Mouse (Mus musculus): ENCODE results near the gene Eid1. TPM values are rescaled to one million over a fixed set of nuclear protein-coding genes. Genes with fewer than 3 reads are reported as not detected.

Gene Eid1
- polyA plus RNA-seq, 1 experiment from 2014 or later, result 160 TPM

DNA sequence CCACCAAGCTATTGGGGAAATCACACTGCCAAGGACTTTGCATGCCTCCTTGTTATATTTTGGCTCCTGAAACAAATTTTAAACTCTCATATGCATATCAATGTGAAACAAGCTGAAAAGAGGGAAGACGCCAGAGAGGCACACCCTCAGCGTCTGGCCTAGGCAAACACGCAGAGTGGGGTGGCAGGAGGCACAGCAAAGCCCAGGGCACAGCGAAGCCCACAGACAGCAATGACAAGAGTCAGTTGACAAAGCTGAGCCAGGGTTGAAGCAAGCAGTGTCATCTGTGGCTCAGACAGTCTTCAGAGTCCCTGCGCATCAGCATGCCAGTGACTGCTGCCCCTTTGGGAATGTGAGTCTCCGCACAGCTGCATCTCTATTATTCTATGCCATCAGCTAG lies 28.0 kb upstream of the Eid1 start:
- no peaks in the 10 kb centered on the region for H3K4me1 ChIP-seq (replicated peaks; ENCODE audit: control insufficient read depth, insufficient read depth, low read length)
- WGBS, result 79% methylated on average over 6 of the region's 6 CpGs
- H3K4me2 ChIP-seq (ENCODE audit: low read length), result no peak overlapping the region
- ATAC-seq (replicated peaks; ENCODE audit: low FRiP score, low TSS enrichment, low read depth), result no peak
- H3K9me3 ChIP-seq (ENCODE audit: control insufficient read depth, low read length), result no peaks in the 10 kb centered on the region
- H3K9ac ChIP-seq (ENCODE audit: low read length), result no peak overlapping the region
- H3K36me3 ChIP-seq (ENCODE audit: control insufficient read depth, insufficient read depth, low read length), result no peaks in the 10 kb centered on the region
- H3K27ac ChIP-seq (ENCODE audit: low read depth), result no peak overlapping the region
- DNase-seq (ENCODE audit: low spot score), result no peak
- H3K4me3 ChIP-seq (ENCODE audit: low read depth, low read length), result no peak overlapping the region
- H3K27me3 ChIP-seq (replicated peaks; ENCODE audit: control insufficient read depth, insufficient read depth, low read length), result no peaks in the 10 kb centered on the region

DNA sequence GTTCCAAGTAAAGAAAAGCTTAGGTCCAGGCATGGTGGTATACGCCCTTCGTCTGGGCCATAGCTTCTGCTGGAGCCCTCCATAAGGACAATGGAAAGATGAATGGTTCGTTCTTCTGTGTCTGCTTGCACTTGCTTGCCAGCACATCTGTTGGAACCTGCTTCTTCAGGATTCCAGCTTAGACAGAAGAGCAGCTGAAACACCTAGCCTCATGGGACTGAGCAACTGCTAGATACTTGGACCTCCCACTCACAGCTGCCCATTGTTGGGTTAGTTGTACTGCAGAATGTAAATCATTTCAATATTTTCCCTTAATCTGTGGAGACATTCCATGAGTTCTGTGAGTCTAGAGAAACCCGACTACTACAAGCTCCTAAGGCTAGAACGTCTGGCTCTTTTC lies 22.9 kb upstream of the Eid1 start:
- no peak overlapping the region for H3K27ac ChIP-seq (ENCODE audit: low read depth)
- H3K4me2 ChIP-seq (ENCODE audit: low read length), result no peak overlapping the region
- no peak overlapping the region for H3K9ac ChIP-seq (ENCODE audit: low read length)
- H3K4me3 ChIP-seq (ENCODE audit: low read depth, low read length), result no peak overlapping the region
- DNase-seq (ENCODE audit: low spot score) (no peak), ATAC-seq (replicated peaks; ENCODE audit: low FRiP score, low TSS enrichment, low read depth) (no peak)
- no peaks in the 10 kb centered on the region for H3K9me3 ChIP-seq (ENCODE audit: control insufficient read depth, low read length)
- no peaks in the 10 kb centered on the region for H3K27me3 ChIP-seq (replicated peaks; ENCODE audit: control insufficient read depth, insufficient read depth, low read length)
- H3K36me3 ChIP-seq (ENCODE audit: control insufficient read depth, insufficient read depth, low read length), result no peaks in the 10 kb centered on the region
- H3K4me1 ChIP-seq (replicated peaks; ENCODE audit: control insufficient read depth, insufficient read depth, low read length), result no peaks in the 10 kb centered on the region
- WGBS, result 81% methylated on average over 5 of the region's 5 CpGs

DNA sequence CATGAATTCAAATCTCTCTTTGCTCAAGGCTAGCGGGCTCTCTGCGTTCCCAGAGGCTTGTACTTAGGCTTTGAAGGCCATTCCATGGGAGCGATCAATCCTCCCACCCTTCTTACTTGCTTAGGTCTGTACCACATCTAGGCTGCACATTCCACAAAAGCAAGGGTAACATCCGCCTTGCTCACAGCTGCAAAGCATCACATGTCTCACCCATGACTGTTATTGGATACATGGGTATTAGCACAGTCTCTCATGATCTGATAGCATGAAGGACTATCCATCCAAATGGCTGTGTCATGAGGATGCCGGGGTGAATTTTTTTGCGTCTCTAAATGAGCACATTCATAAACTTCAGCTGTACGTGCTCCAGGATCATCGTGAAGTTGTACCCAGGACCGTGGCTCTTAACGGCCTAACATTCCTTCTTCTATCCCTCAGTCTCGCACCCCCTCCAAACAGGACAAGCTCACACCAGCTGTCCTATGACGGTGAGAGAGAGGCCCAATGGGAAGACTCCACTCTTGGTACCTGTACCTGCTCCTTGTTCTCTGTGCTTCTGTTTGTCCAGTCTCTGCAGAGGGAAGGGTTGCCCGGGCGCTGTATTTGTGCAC lies 22.0 kb upstream of the Eid1 start:
- H3K27me3 ChIP-seq (replicated peaks; ENCODE audit: control insufficient read depth, insufficient read depth, low read length), result no peaks in the 10 kb centered on the region

DNA sequence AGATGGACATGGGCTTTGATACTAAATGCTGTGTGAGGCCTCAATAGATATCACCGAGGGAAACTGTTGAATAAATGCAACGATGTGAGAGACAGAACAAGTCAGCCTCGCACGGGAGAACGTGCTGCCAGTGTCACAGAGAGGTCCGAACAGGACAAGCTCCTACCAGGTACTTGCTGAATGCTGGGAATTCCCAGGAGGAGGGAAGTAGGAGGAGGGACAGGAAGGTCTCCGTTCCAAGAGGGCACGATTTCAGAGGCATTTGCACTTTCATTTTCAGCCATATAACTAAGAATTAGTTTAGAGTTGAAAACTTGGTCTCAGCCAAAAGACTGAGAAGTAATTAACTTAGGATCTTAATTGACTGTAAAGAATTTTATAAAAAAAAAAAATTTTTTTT lies 21.3 kb upstream of the Eid1 start:
- no peak overlapping the region for H3K27ac ChIP-seq (ENCODE audit: low read depth)
- 86% methylated on average over 8 of the region's 8 CpGs for WGBS
- DNase-seq (ENCODE audit: low spot score) (no peak), ATAC-seq (replicated peaks; ENCODE audit: low FRiP score, low TSS enrichment, low read depth) (no peak)
- H3K9me3 ChIP-seq (ENCODE audit: control insufficient read depth, low read length), result no peaks in the 10 kb centered on the region
- no peak overlapping the region for H3K9ac ChIP-seq (ENCODE audit: low read length)
- H3K36me3 ChIP-seq (ENCODE audit: control insufficient read depth, insufficient read depth, low read length), result no peaks in the 10 kb centered on the region
- no peak overlapping the region for H3K4me2 ChIP-seq (ENCODE audit: low read length)
- no peaks in the 10 kb centered on the region for H3K27me3 ChIP-seq (replicated peaks; ENCODE audit: control insufficient read depth, insufficient read depth, low read length)
- H3K4me1 ChIP-seq (replicated peaks; ENCODE audit: control insufficient read depth, insufficient read depth, low read length), result no peaks in the 10 kb centered on the region
- no peak overlapping the region for H3K4me3 ChIP-seq (ENCODE audit: low read depth, low read length)

More for the DNA sequence above, 22.0 kb upstream of the Eid1 start:
- DNase-seq (ENCODE audit: low spot score), result no peak
- no peak for ATAC-seq (replicated peaks; ENCODE audit: low FRiP score, low TSS enrichment, low read depth)
- H3K9ac ChIP-seq (ENCODE audit: low read length), result no peak overlapping the region
- no peaks in the 10 kb centered on the region for H3K9me3 ChIP-seq (ENCODE audit: control insufficient read depth, low read length)
- no peak overlapping the region for H3K27ac ChIP-seq (ENCODE audit: low read depth)
- WGBS, result 78% methylated on average over 14 of the region's 14 CpGs
- no peak overlapping the region for H3K4me2 ChIP-seq (ENCODE audit: low read length)
- H3K36me3 ChIP-seq (ENCODE audit: control insufficient read depth, insufficient read depth, low read length), result no peaks in the 10 kb centered on the region
- H3K4me1 ChIP-seq (replicated peaks; ENCODE audit: control insufficient read depth, insufficient read depth, low read length), result no peaks in the 10 kb centered on the region
- H3K4me3 ChIP-seq (ENCODE audit: low read depth, low read length), result no peak overlapping the region

DNA sequence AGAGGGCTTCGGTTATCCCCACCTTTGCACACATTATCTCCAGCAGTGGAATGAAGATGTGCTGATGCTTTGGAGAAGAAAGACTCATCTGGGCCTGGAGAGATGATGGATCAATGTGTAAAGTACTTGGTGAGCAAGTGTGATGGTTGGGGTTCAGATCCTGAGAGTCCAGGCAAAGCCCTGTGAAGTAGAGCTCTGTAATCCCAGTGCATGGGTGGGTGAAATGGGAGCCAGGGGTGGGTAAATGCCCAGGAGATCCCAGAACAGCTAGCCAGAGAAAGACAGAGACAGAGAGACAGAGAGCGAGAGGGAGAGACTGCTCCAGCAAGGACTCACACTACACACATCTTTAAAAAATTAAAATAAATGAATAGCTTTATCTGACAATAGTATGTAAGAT lies 19.6 kb upstream of the Eid1 start:
- Histone ChIP-seq H3K36me3 (ENCODE audit: control insufficient read depth, insufficient read depth, low read length) (no peaks in the 10 kb centered on the region), H3K9me3 (ENCODE audit: control insufficient read depth, low read length) (no peaks in the 10 kb centered on the region), H3K9ac (ENCODE audit: low read length) (no peak overlapping the region), H3K27me3 (replicated peaks; ENCODE audit: control insufficient read depth, insufficient read depth, low read length) (no peaks in the 10 kb centered on the region), H3K27ac (ENCODE audit: low read depth) (no peak overlapping the region), H3K4me3 (ENCODE audit: low read depth, low read length) (no peak overlapping the region), H3K4me2 (ENCODE audit: low read length) (no peak overlapping the region), H3K4me1 (replicated peaks; ENCODE audit: control insufficient read depth, insufficient read depth, low read length) (no peaks in the 10 kb centered on the region)
- no peak for ATAC-seq (replicated peaks; ENCODE audit: low FRiP score, low TSS enrichment, low read depth)
- 96% methylated on average over 2 of the region's 2 CpGs for WGBS
- no peak for DNase-seq (ENCODE audit: low spot score)

DNA sequence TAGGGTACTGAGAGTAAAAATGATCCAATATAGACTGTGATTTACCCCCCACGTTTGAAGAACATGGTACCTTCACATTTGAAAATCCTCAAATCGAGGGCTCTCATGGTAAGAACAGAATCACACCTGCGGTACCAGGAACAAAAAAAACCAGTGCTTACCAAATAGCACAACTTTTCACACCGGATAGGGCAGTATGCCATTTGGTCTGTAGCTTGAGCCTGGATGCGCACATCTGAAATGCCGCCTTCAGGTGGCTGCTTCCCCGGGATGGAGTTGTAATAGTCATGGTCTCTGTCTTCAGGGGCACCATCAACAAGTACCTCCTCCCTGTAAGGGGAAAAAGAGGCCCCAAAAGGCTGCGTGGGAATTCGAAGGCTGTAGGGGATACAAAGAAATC lies 17.5 kb upstream of the Eid1 start:
- no peaks in the 10 kb centered on the region for H3K27me3 ChIP-seq (replicated peaks; ENCODE audit: control insufficient read depth, insufficient read depth, low read length)
- no peak overlapping the region for H3K4me2 ChIP-seq (ENCODE audit: low read length)
- no peaks in the 10 kb centered on the region for H3K4me1 ChIP-seq (replicated peaks; ENCODE audit: control insufficient read depth, insufficient read depth, low read length)
- 92% methylated on average over 9 of the region's 9 CpGs for WGBS
- no peaks in the 10 kb centered on the region for H3K9me3 ChIP-seq (ENCODE audit: control insufficient read depth, low read length)
- no peak overlapping the region for H3K27ac ChIP-seq (ENCODE audit: low read depth)
- H3K36me3 ChIP-seq (ENCODE audit: control insufficient read depth, insufficient read depth, low read length), result no peaks in the 10 kb centered on the region
- ATAC-seq (replicated peaks; ENCODE audit: low FRiP score, low TSS enrichment, low read depth) (no peak), DNase-seq (ENCODE audit: low spot score) (no peak)
- H3K4me3 ChIP-seq (ENCODE audit: low read depth, low read length), result no peak overlapping the region
- H3K9ac ChIP-seq (ENCODE audit: low read length), result no peak overlapping the region

DNA sequence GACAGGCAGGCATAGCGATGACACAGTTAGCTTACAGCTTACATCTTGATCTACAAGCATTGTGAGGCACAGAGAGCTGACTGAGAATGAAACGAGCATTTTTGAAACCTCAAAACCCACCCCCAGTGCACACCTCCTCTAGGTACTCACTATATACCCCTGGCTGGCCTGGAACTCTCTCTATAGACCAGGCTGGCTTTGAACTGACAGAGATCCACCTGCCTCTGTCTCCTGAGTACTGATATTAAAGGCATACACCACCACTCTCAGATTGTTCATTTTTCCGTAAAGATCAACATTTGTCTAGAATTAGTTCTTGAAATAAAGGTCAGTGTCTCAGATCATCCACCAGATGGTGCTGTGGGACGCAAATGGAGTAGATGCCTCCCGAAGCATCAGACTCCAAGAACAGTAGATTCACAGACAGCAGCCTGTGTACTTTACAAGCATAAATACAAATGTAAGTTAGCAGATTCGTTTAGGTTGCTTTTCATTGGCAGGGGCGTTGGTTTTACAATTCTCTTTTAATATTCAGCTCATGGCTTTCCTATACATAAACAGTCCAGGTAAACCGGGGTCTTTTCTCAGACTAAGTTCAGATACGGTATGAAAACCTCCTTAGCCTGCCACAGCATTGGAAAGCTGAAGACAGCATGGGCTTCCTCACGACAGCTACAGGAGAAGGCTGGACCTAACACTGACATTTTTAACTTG lies 12.9 kb upstream of the Eid1 start:
- DNase-seq (ENCODE audit: low spot score), result peak; percentile 77
- 16% methylated on average over 10 of the region's 10 CpGs for WGBS

DNA sequence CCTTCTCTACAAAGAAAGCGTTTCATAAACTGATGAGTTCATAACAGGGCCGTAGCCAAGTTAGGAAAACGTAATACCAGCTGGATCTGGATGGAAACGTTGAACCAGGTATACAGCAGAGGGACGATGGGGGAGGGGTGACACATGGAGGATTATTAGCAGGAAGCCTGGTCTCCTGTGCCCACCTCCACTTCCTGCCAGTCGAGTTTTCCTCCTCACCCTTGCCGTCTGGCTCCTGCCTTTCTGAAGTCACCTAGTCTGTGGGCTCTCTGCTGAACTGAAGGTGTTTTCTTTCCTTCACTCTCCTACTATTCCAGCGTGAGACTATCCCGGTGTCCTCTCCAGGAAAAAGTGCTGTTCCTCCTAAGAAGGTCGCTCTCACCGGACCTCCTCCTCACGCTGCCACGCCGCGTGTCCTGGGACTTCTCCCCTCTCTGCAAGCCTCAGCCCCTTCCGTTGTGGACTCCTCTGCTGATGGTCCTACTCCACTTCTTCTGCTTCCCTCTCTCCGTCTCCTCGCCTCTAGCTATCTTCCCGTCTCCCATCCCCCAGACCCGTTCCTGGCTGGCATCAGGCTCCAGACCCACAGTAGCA lies 12.3 kb upstream of the Eid1 start:
- WGBS, result 24% methylated on average over 20 of the region's 20 CpGs
- peak overlapping the region; percentile 28 for H3K4me3 ChIP-seq (ENCODE audit: low read depth, low read length)
- no peaks in the 10 kb centered on the region for H3K9me3 ChIP-seq (ENCODE audit: control insufficient read depth, low read length)
- H3K4me1 ChIP-seq (replicated peaks; ENCODE audit: control insufficient read depth, insufficient read depth, low read length), result 0 out of 2 replicates have a peak, but pooled peaks cover 6% of the 10 kb centered on the region
- DNase-seq (ENCODE audit: low spot score) (peak; percentile 58), ATAC-seq (replicated peaks; ENCODE audit: low FRiP score, low TSS enrichment, low read depth) (peak; percentile 36; the same call in 1 of the 2 replicates)
- H3K9ac ChIP-seq (ENCODE audit: low read length), result peak overlapping the region; percentile 40
- H3K36me3 ChIP-seq (ENCODE audit: control insufficient read depth, insufficient read depth, low read length), result no peaks in the 10 kb centered on the region
- H3K4me2 ChIP-seq (ENCODE audit: low read length), result peak overlapping the region; percentile 68
- no peak overlapping the region for H3K27ac ChIP-seq (ENCODE audit: low read depth)
- no peaks in the 10 kb centered on the region for H3K27me3 ChIP-seq (replicated peaks; ENCODE audit: control insufficient read depth, insufficient read depth, low read length)

More for the DNA sequence above, 12.9 kb upstream of the Eid1 start:
- Histone ChIP-seq H3K9ac (ENCODE audit: low read length) (peak overlapping the region; percentile 40), H3K27me3 (replicated peaks; ENCODE audit: control insufficient read depth, insufficient read depth, low read length) (no peaks in the 10 kb centered on the region), H3K4me3 (ENCODE audit: low read depth, low read length) (peak overlapping the region; percentile 28), H3K4me1 (replicated peaks; ENCODE audit: control insufficient read depth, insufficient read depth, low read length) (0 out of 2 replicates have a peak, but pooled peaks cover 6% of the 10 kb centered on the region), H3K9me3 (ENCODE audit: control insufficient read depth, low read length) (no peaks in the 10 kb centered on the region), H3K4me2 (ENCODE audit: low read length) (peak overlapping the region; percentile 68), H3K36me3 (ENCODE audit: control insufficient read depth, insufficient read depth, low read length) (no peaks in the 10 kb centered on the region), H3K27ac (ENCODE audit: low read depth) (no peak overlapping the region)
- ATAC-seq (replicated peaks; ENCODE audit: low FRiP score, low TSS enrichment, low read depth), result peak; percentile 50
